Mouse (Mus musculus): ENCODE results near the gene Ptpn13.

Ptpn13 gene

DNA sequence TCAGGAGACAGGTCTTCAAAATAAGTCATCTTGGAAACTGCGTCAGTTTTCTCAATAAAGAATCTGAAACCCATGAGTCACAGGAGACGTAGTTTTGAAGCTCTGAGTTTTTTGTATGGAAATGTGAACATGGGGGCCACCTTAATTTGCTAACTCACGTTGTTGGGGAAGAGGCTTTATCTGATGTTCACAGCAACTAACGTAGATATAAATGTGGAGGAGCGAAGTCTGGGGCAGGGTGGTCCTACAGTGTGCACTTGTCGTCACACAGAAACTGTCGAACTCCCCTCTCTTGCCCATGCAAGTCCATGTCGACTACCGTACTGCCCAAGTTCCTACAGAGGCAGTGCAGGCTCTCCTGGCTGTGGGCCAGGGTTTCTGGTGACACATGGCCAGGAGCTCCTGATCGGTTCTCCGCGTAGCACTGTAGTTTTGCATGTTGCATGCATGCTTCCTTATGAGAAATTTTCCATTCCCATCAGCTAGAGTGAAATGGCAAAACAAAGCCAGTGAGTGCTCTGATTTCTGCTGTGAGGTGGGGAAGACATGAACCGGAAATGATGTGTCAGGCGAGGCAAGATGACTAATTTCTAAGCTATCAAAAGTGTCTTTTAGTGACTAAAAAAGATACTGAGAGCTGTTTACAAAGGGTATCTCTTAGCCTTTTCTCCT, 93.9 kb downstream of the Ptpn13 start:
- CTCF ChIA-PET, result no interaction called here

- CTCF ChIA-PET, result no interaction called here
Measured at GRCm38 (mm10) chr5:103522371-103522770, 97.4 kb downstream of the Ptpn13 start.

GRCm38 (mm10) chr5:103526668-103527436, 101.9 kb downstream of the Ptpn13 start:
- CTCF ChIA-PET, result no interaction called here

DNA sequence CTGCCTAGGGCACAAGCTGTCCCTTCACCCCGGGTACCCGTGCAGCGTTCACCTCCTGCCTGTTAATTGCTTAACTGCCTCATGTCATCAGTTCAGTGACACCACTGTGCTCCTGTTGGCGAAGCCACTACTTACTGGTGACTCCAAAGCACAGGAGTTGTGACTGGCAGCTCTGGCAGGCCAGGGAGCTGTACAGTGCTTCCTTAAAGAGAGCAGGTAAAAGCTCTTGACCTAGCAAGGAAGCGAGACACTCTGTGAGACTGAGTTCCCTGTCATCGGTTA, 102.4 kb downstream of the Ptpn13 start:
- CTCF ChIA-PET, result no interaction called here

- CTCF ChIA-PET, result no interaction called here
Measured at GRCm38 (mm10) chr5:103530214-103530613, 105.2 kb downstream of the Ptpn13 start.

GRCm38 (mm10) chr5:103532841-103533390, 107.9 kb downstream of the Ptpn13 start:
- CTCF ChIA-PET, result no interaction called here

GRCm38 (mm10) chr5:103534454-103534853, 109.5 kb downstream of the Ptpn13 start:
- CTCF ChIA-PET, result no interaction called here

DNA sequence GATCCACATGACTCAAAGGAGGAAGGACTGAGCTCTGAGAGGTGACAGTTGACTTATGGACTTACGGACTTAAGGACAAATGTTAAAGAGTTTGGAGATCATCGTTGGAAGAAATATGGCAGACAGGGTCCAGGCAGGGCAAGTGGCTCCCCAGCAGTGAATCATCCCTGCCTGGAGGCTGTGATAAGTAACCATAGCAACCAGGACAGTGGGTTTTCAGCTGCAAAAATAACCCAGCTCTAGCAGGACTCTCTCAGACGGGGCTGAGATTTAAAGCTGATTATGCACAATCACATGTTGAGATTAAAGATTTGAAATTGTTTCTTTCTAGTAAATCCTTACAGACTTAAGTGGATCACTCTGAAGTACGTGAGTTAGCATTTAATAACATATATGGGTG, 112.4 kb downstream of the Ptpn13 start:
- CTCF ChIA-PET, result interaction anchor here (0.9 kb wide), 1 partner anchor 71 kb away, joined by 3 read pairs; no protein-coding TSS in a partner anchor

DNA sequence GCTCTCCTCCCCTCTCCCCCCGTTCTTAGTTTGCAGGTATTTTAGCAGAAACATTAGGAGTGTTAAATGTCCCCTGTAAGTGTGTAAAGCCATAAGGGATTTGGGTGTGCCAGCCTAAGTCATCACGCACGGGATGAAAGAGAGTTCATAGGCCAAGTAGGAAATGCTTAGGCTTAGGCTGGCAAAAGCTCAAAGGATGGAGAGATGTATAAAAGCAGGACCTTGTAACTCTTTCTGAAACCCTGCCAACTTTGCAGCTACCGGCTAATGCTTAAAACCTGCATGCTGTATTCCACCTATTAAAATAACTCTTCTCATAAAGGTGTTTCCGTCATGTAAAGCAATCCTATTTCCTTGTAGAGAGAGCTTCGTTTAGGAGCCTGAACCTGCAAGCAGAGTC, 115.6 kb downstream of the Ptpn13 start:
- CTCF ChIA-PET, result no interaction called here

DNA sequence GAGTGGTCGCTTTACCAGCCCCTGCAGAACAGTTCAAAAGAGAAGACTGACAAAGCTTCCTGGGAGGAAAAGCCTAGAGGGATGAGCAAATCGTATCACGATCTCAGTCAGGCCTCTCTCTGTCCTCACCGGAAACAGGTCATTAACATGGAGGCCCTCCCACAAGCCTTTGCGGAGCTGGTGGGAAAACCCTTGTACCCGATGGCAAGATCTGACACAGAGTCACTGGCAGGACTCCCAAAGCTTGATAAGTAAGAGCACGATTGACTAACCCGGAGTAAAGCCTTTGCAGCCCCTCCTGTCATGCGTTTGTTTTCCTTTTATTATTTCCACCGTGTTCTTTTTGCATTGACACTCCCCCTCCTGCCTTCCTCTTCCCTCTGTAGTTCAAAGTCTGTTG, 116.1 kb downstream of the Ptpn13 start:
- CTCF ChIA-PET, result no interaction called here

DNA sequence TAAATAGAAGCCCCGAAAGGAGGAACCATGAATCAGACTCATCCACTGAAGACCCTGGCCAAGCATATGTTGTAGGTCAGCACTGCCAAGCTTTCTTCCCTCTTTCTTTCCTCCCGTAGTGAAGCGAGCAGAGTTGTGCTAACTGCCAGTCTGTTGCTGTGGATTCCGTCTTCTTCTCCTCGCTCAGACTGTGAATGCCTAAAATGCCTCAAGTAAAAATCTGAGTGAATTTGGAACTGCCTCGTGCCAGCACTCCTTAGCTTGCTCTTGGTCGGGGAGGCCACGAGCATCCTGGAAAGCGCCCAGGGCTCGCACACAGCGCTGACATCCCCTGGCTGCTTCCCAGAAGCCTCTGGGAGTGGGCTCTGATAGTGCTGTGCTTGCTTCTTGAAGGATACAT, 116.5 kb downstream of the Ptpn13 start:
- CTCF ChIA-PET, result no interaction called here

- CTCF ChIA-PET, result no interaction called here
Measured at GRCm38 (mm10) chr5:103545381-103546000, 120.5 kb downstream of the Ptpn13 start.

GRCm38 (mm10) chr5:103554769-103555168, 129.8 kb downstream of the Ptpn13 start:
- CTCF ChIA-PET, result no interaction called here

DNA sequence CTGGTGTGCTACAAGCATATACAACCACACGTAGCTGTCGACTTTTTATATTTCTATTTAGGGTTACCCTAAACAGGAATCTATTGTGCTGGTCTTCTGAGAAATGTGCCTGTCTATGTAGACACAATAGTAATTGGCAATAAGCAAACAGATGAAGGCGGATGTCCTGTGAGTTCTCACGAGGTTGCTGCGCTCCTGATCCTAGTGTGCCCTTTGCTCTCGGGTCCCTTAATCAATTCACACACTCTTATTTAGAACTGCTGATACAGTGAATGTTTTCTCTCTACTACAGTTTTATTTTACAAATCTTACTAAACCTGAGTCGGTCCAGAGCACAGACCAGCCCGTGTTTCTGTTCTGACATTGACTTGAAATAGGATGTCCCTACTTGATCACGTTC, 135.6 kb downstream of the Ptpn13 start:
- CTCF ChIA-PET, result no interaction called here

- CTCF ChIA-PET, result no interaction called here
Measured at GRCm38 (mm10) chr5:103568034-103568433, 143.0 kb downstream of the Ptpn13 start.

- CTCF ChIA-PET, result no interaction called here
Measured at GRCm38 (mm10) chr5:103569446-103569845, 144.5 kb downstream of the Ptpn13 start.

DNA sequence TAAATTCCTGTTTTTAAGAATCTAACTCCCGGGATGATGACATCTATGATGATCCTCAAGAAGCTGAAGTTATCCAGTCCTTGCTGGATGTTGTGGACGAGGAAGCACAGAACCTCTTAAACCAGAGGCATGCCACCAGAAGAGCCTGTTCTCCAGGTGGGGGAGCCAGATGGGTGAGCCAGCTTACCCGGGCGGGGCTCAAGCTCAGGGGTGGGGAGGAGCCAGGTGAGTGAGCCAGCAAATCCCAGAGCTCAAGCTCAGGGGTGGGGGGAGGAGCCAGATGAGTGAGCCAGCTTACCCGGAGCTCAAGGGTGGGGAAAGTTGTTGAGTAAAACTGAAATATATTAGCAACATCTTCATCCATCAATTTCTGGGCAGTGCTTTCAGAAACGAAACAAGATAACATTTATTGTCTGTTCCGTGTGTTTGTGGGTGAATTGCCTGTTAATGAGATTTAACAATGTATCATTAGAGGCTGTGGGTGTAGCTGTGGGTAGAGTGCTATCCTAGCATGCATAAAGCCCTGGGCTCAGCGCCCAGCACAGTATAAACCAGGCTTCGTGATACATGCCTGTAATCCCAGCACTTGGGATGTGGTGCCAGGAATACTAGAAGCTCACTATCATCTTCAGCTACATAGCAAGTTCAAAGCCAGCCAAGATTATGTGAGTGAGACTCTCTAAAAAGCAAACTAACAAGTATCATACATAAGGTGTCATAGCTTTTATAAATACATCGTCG, 154.9 kb downstream of the Ptpn13 start:
- CTCF ChIA-PET, result no interaction called here

DNA sequence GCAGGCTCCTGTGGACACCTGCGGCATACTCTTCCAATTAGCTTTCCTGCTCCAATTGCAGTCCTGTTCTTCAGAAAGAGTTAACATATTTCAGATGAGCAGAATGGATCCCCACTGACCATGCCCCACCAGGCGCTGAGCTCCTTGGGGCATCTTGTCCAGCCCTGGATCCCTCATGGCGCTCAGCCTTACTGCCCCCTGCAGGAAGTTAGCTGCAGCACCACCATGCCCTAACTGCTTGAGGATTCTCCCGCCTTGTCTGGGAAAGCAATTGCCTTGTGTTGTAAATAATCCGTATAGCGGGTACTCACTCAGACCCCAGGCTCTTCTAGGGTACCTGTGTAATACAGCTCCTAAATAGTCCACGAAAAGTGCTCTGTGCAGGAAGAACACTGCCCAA, 162.2 kb downstream of the Ptpn13 start:
- CTCF ChIA-PET, result no interaction called here

DNA sequence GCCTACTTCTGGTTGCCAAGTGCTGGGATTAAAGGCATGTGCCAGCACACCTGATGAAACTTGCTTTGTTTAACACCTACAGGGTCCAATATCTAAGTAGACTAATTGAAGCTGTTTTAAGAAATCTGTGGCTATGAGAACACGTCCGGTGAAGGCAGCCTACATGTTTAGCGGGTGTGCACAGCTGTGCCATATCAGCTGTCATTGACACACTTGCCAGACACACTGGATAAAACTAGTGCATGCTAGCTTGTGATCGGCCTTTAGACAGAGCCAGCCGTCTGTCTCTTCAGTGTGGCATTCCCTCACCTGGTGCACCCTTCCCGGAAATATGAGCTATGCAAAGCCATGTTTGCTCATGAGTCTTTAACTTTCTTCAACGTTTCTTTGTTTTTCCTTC, 166.9 kb downstream of the Ptpn13 start:
- CTCF ChIA-PET, result no interaction called here

DNA sequence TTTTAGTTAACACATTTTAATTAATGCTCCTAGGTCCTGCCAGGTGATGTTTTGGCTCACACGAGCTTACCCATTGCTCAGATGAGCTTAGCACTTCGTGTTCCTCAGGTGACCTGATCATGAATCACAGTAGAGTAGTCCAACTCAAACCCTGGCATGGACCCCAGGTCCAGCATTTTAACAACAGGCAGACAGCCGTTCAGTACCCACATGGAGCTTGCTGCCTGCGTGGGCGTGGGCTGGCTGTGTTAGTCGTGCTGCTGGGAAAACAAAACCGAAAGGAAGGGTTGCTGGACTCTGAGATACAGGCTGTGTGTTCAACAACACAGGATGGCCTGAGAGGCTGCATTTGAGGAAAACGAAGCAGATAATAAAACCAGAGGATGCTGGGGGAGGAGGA, 167.7 kb downstream of the Ptpn13 start:
- CTCF ChIA-PET, result no interaction called here

DNA sequence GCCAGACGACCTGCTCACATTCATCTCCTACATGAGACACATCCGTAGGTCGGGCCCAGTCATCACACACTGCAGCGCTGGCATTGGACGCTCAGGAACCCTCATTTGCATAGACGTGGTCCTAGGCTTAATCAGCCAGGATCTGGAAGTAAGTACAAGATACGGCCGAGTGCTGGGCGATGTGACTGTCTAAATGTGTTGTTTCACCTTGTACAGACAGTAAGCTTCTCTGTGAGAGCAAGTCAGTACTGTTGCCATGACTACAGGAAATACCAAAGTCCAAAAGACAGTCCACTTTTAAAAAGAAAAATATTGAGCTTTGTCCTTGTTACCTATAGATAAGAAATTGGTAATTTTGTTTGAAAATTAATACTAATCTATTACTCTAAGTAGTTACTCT, 168.6 kb downstream of the Ptpn13 start:
- CTCF ChIA-PET, result no interaction called here

DNA sequence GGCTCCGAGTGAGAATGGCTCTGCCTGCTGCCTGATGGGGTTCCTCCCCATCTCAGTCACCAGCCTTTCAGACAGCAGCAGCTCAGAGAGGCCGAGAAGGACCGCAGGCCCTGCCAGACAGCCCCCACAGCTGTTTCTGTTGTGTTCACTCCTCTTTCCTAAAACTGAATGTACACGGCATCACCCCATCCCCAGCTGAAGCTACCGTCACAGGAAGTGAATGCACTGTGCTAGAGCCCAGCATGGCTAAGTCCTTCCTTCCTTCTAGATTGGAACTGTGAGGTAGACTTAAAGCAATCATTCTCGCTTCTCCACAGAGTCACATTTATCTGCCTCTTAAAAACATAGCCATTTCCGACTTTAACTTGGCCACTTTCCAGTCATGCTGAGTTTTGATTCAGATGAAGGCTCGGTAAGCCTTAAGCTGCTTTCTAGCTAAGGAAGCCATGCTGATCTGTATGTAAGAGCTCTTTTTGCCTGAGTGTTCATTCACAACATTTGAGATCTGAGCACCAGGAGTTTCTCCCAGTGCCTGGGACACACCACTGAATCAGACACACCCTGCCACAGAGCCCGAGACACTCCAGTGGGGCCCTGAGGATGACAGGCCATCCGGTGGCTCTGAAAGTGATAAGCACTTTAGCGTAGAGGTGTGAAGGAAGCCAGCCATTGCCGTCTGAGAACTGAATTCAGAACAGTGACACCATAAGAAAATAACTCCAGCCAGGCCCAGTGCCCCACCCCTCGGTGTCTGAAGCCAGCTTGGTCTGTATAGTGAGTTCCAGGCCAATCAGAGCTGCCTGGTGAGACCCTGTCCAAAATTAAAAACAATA, 170.6 kb downstream of the Ptpn13 start:
- CTCF ChIA-PET, result no interaction called here

All from spleen, embryonic (tissue).